Mouse (Mus musculus) right cerebral cortex, postnatal 25 days (tissue): ENCODE measurements around the gene Gmppb.
"Not testable (repeated sequence)": the region's sequence is repeated elsewhere in the genome, so short reads cannot be mapped to it uniquely, and the experiment has no call there.

Source experiments
- DNase-seq: peaks from one replicate; pipeline ENCODE4 v3.0.0; 2022

The Gmppb gene

GRCm38 (mm10) chr9:108049016-108049455 is at the start of gene Gmppb:
TSS of gene Gmppb (plus strand) at chr9:108049242.
- DNase-seq: peak; percentile 96

- DNase-seq: peak; percentile 100
These were observed 46.9 kb upstream of the Gmppb start, which contains the start of gene Ip6k1 for GRCm38 (mm10) chr9:108001922-108002770. TSS of gene Ip6k1 (plus strand) at chr9:108002501.

- no peak for DNase-seq
These were observed 46.1 kb upstream of the Gmppb start for GRCm38 (mm10) chr9:108002778-108003530.

GRCm38 (mm10) chr9:108003531-108003890 is 45.5 kb upstream of the Gmppb start:
- no peak for DNase-seq

- no peak for DNase-seq
These were observed 41.0 kb upstream of the Gmppb start for GRCm38 (mm10) chr9:108008041-108008440.

GRCm38 (mm10) chr9:108010385-108010784 is 38.7 kb upstream of the Gmppb start:
- DNase-seq: no peak

GRCm38 (mm10) chr9:108013577-108013976 is 35.5 kb upstream of the Gmppb start:
- not testable (repeated sequence) for DNase-seq

- DNase-seq: no peak
These were observed 31.9 kb upstream of the Gmppb start for GRCm38 (mm10) chr9:108017127-108017526.

- DNase-seq: no peak
These were observed 28.3 kb upstream of the Gmppb start for GRCm38 (mm10) chr9:108020741-108021140.

- no peak for DNase-seq
These were observed 25.8 kb upstream of the Gmppb start for GRCm38 (mm10) chr9:108023216-108023615.

GRCm38 (mm10) chr9:108026584-108026983 is 22.5 kb upstream of the Gmppb start:
- no peak for DNase-seq

- no peak for DNase-seq
These were observed 21.2 kb upstream of the Gmppb start for GRCm38 (mm10) chr9:108027867-108028266.

GRCm38 (mm10) chr9:108032126-108032525 is 16.9 kb upstream of the Gmppb start:
- DNase-seq: no peak

- no peak for DNase-seq
These were observed 13.5 kb upstream of the Gmppb start for GRCm38 (mm10) chr9:108035331-108036156.

GRCm38 (mm10) chr9:108044751-108045492 is 4.1 kb upstream of the Gmppb start:
- DNase-seq: no peak

GRCm38 (mm10) chr9:108046582-108046981 is 2.5 kb upstream of the Gmppb start:
- no peak for DNase-seq

- DNase-seq: no peak
These were observed 1.2 kb upstream of the Gmppb start for GRCm38 (mm10) chr9:108047601-108048565.

GRCm38 (mm10) chr9:108048566-108048955 is 481 bp upstream of the Gmppb start:
- no peak for DNase-seq

- DNase-seq: no peak
These were observed 664 bp downstream of the Gmppb start for GRCm38 (mm10) chr9:108049561-108050251.

GRCm38 (mm10) chr9:108051184-108051930 is 2.3 kb downstream of the Gmppb start:
- no peak for DNase-seq
